Mouse (Mus musculus) forebrain, embryonic 13.5 days (tissue): ENCODE measurements at regions not wholly inside any gene's neighbourhood (a gene's known extent, or its start where the extent isn't known, plus 50 kb on each side); places are given as distances from the start of the nearest gene placed in this dataset.

ENCODE experiments used
- ATAC-seq: fragments of 200-750 bp; cut with Nextera tagmentation; 2 replicates; pipeline ENCODE4 v1.8.0; 2017
- H3K27ac ChIP-seq: fragments of 300-500 bp; sonication (generic); 2 replicates; pipeline ENCODE4 v1.5.1; 2015; ENCODE audit warnings: inconsistent platforms, mild to moderate bottlenecking, moderate library complexity
- H3K27me3 ChIP-seq: fragments of 300-500 bp; sonication (generic); 2 replicates; pipeline ENCODE4 v1.6.1; 2015; ENCODE audit warnings: mild to moderate bottlenecking, inconsistent platforms
- H3K36me3 ChIP-seq: fragments of 300-500 bp; sonication (generic); 2 replicates; pipeline ENCODE4 v1.6.1; 2015; ENCODE audit warnings: mild to moderate bottlenecking, inconsistent platforms; ENCODE audit not compliant: poor library complexity, severe bottlenecking
- H3K4me1 ChIP-seq: fragments of 300-500 bp; sonication (generic); 2 replicates; pipeline ENCODE4 v1.6.1; 2015; ENCODE audit warnings: inconsistent platforms
- H3K4me2 ChIP-seq: fragments of 300-500 bp; sonication (generic); 2 replicates; pipeline ENCODE4 v1.6.1; 2015; ENCODE audit warnings: inconsistent platforms, mild to moderate bottlenecking, moderate library complexity
- H3K4me3 ChIP-seq: fragments of 300-500 bp; sonication (generic); 2 replicates; pipeline ENCODE4 v1.5.1; 2015; ENCODE audit warnings: mild to moderate bottlenecking, inconsistent platforms
- H3K9ac ChIP-seq: fragments of 300-500 bp; sonication (generic); 2 replicates; pipeline ENCODE4 v1.6.1; 2015; ENCODE audit warnings: mild to moderate bottlenecking, inconsistent platforms
- H3K9me3 ChIP-seq: fragments of 300-500 bp; sonication (generic); replicated peaks from 2 replicates; pipeline ENCODE4 v1.6.1; 2016; ENCODE audit warnings: inconsistent platforms
- WGBS: fragments of 180-500 bp; shearing (Covaris S2); methylation state at CpG from one replicate; pipeline ENCODE4 v1.1.7; 2015; 5-methylcytosine and 5-hydroxymethylcytosine counted together

DNA sequence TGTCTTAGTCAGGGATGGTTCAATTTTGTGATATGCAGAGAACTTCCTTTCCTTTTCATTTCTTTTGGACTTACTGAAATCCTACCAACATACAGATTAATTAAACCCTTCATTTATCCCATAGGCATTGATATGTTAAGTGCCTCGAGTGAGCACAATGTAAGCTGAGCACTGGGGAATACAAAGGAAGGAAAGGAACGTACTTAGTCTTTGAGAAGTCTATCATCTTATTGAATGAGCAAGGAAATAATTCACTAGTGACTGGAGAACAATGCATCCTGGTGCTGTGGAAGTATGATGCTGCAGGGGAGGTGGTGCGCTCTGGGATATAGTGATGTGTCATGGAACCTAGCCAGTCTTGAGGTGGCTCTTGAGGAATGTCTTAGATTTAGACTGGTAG is 204.9 kb upstream of the Ubash3b start:
- Histone ChIP-seq H3K9ac (no peak overlapping the region), H3K4me3 (no peak overlapping the region), H3K27me3 (no peaks in the 10 kb centered on the region), H3K36me3 (no peaks in the 10 kb centered on the region), H3K9me3 (no peaks in the 10 kb centered on the region), H3K4me2 (no peak overlapping the region), H3K27ac (no peak overlapping the region), H3K4me1 (peaks cover 22% of the 10 kb centered on the region)
- 0 out of 2 replicates have a peak, but pooled peaks have one; percentile 19 for ATAC-seq
- 16% methylated on average over 3 of the region's 3 CpGs for WGBS

DNA sequence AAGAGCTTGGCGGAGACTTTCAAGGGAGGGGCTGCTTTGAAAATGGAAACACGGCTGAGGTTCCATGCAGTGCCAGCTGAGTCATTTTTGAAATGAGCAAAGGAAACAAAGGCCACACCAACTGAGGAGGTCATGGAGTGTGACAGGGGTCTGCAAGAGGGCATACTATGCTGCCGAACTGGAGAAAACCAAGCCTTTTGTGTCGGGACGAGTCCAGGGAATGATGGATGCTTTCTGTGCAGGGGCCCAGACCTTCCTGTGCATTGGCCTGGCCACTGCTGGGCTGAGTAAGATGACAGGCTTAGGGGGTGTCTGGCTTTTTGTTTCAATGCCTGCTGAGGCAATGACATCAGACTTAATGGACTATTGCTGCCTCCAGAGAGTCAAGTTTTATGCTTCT is 203.8 kb upstream of the Ubash3b start:
- 9% methylated on average over 5 of the region's 5 CpGs for WGBS
- no peaks in the 10 kb centered on the region for H3K9me3 ChIP-seq
- H3K27ac ChIP-seq = peak overlapping the region; percentile 54
- H3K36me3 ChIP-seq = no peaks in the 10 kb centered on the region
- H3K4me3 ChIP-seq = no peak overlapping the region
- H3K9ac ChIP-seq = no peak overlapping the region
- H3K4me2 ChIP-seq = no peak overlapping the region
- ATAC-seq = peak; percentile 45; the same call in 1 of the 2 replicates
- H3K27me3 ChIP-seq = no peaks in the 10 kb centered on the region
- peaks cover 22% of the 10 kb centered on the region for H3K4me1 ChIP-seq

DNA sequence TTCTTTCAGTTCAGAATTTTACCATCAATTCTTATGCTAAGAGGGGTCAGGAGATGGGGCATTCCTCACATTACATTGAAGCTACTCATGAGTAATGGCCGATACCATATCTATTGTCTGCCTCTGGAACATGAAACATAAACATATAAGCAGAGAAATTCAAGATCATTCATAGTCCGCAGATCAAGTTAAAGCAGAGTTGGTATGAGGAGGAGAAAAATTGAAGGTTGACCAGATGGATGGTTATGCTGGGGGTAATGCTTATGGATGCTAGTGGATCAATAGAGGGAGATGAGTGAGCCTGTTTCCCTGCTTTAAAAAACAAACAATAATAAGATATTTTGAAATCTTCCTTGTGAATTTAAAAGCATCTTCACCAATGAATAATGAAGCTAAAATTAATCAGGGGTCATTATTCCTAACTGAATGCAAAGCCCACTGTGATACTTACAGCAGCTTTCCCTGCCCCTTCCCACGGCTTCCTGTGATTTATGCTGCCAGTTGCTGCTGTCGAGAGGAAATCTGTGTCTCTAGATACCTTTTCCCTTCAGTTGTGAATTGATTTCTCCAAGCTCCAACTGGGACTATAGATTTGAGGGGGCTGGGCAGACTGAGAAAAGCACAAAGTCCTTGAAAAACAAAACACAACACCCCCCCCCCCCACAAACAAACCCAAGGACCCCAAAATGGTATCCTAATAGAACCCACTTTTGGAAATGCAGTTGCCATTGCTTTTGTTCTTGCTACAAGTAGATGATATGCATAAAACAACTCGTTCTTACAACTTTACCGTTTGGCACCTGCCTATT is 203.1 kb upstream of the Ubash3b start:
- Histone ChIP-seq H3K4me1 (peaks cover 22% of the 10 kb centered on the region), H3K36me3 (no peaks in the 10 kb centered on the region), H3K9ac (no peak overlapping the region), H3K4me2 (no peak overlapping the region), H3K9me3 (no peaks in the 10 kb centered on the region), H3K4me3 (no peak overlapping the region), H3K27ac (peak overlapping the region; percentile 54), H3K27me3 (no peaks in the 10 kb centered on the region)
- WGBS = 36% methylated on average over 6 of the region's 6 CpGs
- no peak for ATAC-seq

DNA sequence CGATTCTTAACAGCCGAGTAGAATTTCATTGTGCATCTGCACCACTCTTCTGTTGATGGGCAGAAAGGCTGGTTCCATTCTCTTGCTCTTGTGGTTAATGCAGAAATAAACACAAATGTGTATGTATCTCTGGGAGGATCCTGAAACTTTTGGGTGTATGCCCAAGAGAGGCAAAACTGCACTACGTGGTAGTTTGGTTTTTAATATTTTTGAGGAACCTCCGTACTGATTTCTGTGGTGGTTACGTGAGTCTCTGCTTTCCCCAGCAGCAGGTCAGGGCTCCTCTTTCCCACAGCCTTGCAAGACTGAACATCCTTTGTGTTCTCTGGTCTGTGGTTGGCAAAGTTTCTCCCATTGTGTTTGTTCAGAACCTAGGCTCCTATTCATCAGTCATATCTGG is 198.9 kb upstream of the Ubash3b start:
- Histone ChIP-seq H3K4me3 (no peak overlapping the region), H3K36me3 (no peaks in the 10 kb centered on the region), H3K4me2 (no peak overlapping the region), H3K4me1 (peaks cover 10% of the 10 kb centered on the region), H3K9ac (no peak overlapping the region), H3K27ac (no peak overlapping the region), H3K9me3 (no peaks in the 10 kb centered on the region), H3K27me3 (no peaks in the 10 kb centered on the region)
- WGBS = 78% methylated on average over 5 of the region's 5 CpGs
- no peak for ATAC-seq

DNA sequence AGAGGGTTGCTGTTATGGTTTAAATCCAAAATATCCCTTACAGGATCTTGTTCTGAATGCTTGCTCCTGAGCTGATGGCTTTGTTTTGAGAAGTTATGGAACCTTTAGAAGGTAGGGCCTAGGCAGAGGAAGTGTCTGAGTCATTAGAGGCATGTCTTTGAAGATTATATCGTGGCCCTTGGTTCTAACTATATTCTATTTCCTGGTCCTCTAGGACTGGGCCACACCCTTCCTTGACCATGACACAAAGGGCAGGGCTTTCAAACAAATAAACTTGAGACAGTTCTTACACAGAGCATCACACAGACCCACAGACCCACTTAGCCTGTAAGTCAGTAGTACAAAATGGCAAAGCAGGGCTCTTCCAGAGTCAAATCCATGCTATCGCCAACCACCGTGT is 197.8 kb upstream of the Ubash3b start:
- Histone ChIP-seq H3K4me3 (no peak overlapping the region), H3K4me2 (no peak overlapping the region), H3K4me1 (no peaks in the 10 kb centered on the region), H3K9me3 (no peaks in the 10 kb centered on the region), H3K36me3 (no peaks in the 10 kb centered on the region), H3K27ac (no peak overlapping the region), H3K9ac (no peak overlapping the region), H3K27me3 (no peaks in the 10 kb centered on the region)
- WGBS = 96% methylated on average over 3 of the region's 3 CpGs
- no peak for ATAC-seq

DNA sequence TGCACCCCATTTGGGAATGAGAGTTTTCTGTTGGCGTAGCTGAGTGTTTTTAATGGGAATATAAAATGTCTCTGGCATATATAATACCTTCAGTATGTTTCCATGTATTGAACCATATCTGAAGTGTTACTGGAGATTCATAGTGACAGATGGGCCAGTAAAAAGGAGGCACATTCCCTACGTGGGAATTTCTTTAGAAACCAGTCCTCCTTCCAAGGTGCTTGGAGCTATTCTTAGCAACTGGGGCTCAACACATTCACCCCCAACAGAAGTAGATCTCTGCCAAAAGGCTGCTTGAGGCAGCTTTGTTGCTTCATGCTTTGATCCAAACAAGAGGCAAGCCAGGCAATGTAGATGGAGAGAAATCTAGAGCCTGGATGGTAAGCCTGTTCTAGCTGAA is 183.8 kb upstream of the Ubash3b start:
- Histone ChIP-seq H3K27ac (no peak overlapping the region), H3K4me1 (0 out of 2 replicates have a peak, but pooled peaks cover 4% of the 10 kb centered on the region), H3K9ac (no peak overlapping the region), H3K9me3 (no peaks in the 10 kb centered on the region), H3K4me3 (no peak overlapping the region), H3K36me3 (no peaks in the 10 kb centered on the region), H3K4me2 (no peak overlapping the region), H3K27me3 (no peaks in the 10 kb centered on the region)
- WGBS = 69% methylated on average over 2 of the region's 2 CpGs
- ATAC-seq = peak; percentile 61; the same call in 1 of the 2 replicates

DNA sequence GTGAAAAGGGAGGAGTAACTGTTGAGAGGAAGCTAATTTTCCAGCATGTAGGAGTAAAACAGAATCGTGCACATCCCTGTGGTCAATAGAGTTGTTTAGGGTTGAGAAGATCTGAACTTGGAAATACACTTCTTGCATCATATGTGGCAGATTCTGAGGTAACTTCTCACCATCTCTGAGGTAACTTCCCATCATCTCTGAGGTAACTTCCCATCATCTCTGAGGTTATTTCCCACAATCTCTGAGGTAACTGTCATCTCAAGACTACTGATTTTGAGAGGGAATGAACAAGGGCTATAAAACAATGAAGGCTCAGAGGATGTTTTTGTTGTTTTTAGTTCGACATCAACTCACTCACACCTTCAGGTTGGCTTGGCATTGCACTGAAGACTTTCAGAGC is 175.9 kb upstream of the Ubash3b start:
- no peaks in the 10 kb centered on the region for H3K9me3 ChIP-seq
- WGBS = 92% methylated on average over 2 of the region's 2 CpGs
- no peaks in the 10 kb centered on the region for H3K27me3 ChIP-seq
- no peak overlapping the region for H3K4me2 ChIP-seq
- no peaks in the 10 kb centered on the region for H3K36me3 ChIP-seq
- no peak overlapping the region for H3K4me3 ChIP-seq
- no peak for ATAC-seq
- H3K9ac ChIP-seq = no peak overlapping the region
- H3K4me1 ChIP-seq = peaks cover 19% of the 10 kb centered on the region
- no peak overlapping the region for H3K27ac ChIP-seq

DNA sequence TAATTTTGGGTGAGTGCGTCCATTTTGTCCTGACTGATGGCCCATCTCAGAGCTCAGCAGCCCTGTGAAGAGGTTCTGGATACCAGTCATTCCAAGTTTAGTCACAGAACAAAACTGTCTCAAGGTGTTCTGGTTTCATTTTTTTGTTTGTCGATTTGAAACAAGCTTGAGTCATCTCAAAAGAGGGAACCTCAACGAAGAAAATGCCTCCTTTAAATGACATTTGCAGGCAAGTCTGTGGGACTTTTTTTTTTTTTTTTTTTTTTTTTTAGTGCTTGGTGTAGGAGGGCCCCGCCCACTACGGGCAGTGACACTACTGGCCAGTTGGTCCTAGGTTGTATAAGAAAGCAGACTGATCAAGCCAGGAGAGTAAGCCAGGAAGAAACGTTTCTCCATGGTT is 175.3 kb upstream of the Ubash3b start:
- Histone ChIP-seq H3K27ac (no peak overlapping the region), H3K4me1 (peaks cover 19% of the 10 kb centered on the region), H3K4me3 (no peak overlapping the region), H3K9ac (no peak overlapping the region), H3K4me2 (no peak overlapping the region), H3K36me3 (no peaks in the 10 kb centered on the region), H3K27me3 (no peaks in the 10 kb centered on the region), H3K9me3 (no peaks in the 10 kb centered on the region)
- WGBS = 91% methylated on average over 6 of the region's 6 CpGs
- no peak for ATAC-seq

DNA sequence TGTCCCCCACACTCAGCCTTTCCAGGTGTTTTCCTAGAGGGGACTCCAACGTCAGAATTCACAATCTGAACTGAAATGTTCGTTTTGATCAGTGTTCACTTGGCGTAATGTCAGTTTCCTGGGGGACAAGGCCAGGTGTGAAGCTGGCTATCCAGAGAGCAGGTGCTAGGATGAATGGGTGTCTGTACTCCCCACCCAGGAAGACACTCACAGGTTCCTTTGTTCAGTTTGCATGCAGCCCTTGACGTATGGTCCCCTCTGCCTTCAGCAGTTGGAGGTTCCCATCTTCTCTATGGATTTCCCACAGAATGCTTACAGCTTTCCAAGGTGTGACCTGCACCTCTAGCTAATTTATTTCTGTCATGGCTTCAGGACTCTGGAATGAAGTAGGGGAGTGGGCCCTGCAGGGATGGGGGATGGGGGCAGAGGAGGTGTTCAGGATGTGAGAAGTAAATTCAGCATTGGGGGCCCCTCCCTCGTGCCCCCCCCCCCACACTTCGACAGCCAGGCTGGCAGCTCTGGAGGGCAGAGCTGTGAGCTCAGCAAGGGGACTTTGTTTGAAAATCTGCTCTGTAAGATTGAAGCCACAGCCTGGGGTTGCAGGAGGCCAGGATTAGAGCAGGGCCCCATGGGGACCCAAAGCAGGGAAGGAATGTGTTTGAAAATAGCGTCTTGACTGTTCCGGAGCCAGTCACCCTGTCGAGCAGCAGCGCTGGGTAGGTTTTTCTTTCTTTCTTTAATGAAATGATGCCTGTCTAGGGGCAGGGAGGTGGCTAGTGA is 173.2 kb upstream of the Ubash3b start:
- Histone ChIP-seq H3K4me3 (no peak overlapping the region), H3K4me2 (0 out of 2 replicates have a peak overlapping the region, but pooled peaks have one; percentile 1), H3K9me3 (no peaks in the 10 kb centered on the region), H3K27me3 (no peaks in the 10 kb centered on the region), H3K27ac (peak overlapping the region; percentile 60), H3K36me3 (no peaks in the 10 kb centered on the region), H3K4me1 (peaks cover 19% of the 10 kb centered on the region), H3K9ac (peak overlapping the region; percentile 43; the same call in 1 of the 2 replicates)
- 19% methylated on average over 10 of the region's 10 CpGs for WGBS
- peak; percentile 50; the same call in 1 of the 2 replicates for ATAC-seq

DNA sequence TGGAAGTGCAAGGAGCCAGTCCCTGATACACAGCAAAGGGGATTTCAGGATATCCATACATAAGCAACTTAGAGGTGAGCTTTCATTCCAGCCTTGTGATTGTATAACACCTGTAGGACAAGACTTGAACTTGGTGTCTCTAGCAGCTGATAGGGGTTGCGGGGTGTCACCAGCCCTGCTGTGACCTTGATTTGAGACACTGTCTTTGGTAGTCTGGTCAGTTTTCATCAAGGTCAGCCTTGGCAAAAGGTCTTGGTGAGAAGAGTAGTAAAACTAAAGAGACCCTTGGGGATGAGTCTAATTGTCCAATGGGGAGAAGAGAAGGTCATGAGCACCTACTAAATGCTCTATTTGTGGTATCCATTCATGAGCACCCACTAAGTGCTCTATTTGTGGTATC is 172.0 kb upstream of the Ubash3b start:
- H3K9ac ChIP-seq = no peak overlapping the region

DNA sequence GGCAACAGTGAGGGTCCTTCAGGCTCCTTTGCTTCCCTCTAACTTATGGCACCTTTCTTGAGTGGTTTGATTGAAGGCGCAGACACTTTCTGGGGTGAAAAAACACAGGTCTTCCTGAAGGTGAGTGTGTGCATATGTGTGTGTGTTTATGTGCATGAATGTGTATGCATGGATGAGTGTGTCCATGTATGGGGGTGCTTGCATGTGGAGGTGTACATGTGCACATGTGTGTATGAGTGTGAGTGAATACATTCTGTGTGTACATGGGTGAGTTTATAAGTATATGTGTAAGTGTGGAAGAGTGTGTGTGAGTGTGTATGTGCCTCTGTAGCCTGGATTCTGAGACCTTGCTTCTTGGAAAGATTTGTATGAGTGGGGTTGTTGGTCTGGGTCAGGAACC is 167.5 kb upstream of the Ubash3b start:
- Histone ChIP-seq H3K27ac (peak overlapping the region; percentile 15; the same call in 1 of the 2 replicates), H3K9me3 (no peaks in the 10 kb centered on the region), H3K4me2 (peak overlapping the region; percentile 31), H3K4me1 (peaks cover 32% of the 10 kb centered on the region), H3K9ac (no peak overlapping the region), H3K27me3 (no peaks in the 10 kb centered on the region), H3K36me3 (no peaks in the 10 kb centered on the region), H3K4me3 (0 out of 2 replicates have a peak overlapping the region, but pooled peaks have one; percentile 2)
- 100% methylated on average over 1 of the region's 1 CpGs for WGBS
- no peak for ATAC-seq

More for the DNA sequence above, 172.0 kb upstream of the Ubash3b start:
- WGBS = 100% methylated on average over 1 of the region's 1 CpGs
- no peak overlapping the region for H3K4me2 ChIP-seq
- ATAC-seq = no peak
- H3K4me3 ChIP-seq = no peak overlapping the region
- H3K9me3 ChIP-seq = no peaks in the 10 kb centered on the region
- no peaks in the 10 kb centered on the region for H3K27me3 ChIP-seq
- peaks cover 23% of the 10 kb centered on the region for H3K4me1 ChIP-seq
- no peaks in the 10 kb centered on the region for H3K36me3 ChIP-seq
- H3K27ac ChIP-seq = no peak overlapping the region

DNA sequence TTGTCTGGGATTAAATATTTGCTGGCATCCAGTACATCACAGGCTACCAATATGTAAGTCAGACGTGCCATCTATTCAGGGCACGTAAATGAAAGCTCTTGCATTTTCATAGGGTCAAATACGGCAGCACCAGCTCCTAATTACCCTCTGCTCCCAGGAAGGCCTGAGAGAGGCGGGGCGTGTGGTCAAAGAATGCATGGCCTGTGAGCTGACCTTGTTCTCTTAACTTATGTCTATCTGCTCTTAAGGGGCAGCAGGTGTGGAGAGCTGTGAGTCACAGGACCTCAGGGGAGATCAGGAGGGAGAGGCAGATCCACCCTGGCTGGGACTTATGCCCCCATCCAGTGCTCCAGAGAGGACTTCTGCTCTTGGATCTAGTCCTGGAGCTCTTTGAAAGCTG is 167.0 kb upstream of the Ubash3b start:
- ATAC-seq = no peak
- peaks cover 32% of the 10 kb centered on the region for H3K4me1 ChIP-seq
- peak overlapping the region; percentile 15; the same call in 1 of the 2 replicates for H3K27ac ChIP-seq
- no peak overlapping the region for H3K9ac ChIP-seq
- peak overlapping the region; percentile 3; the same call in 1 of the 2 replicates for H3K4me3 ChIP-seq
- H3K27me3 ChIP-seq = no peaks in the 10 kb centered on the region
- peak overlapping the region; percentile 31 for H3K4me2 ChIP-seq
- 18% methylated on average over 5 of the region's 5 CpGs for WGBS
- no peaks in the 10 kb centered on the region for H3K9me3 ChIP-seq
- no peaks in the 10 kb centered on the region for H3K36me3 ChIP-seq
